Mouse (Mus musculus) embryonic facial prominence, embryonic 12.5 days (tissue): ENCODE data around the gene Ptprs. TPM values are rescaled to one million over a fixed set of nuclear protein-coding genes. Genes with fewer than 3 reads are reported as not detected.

ENCODE experiments used
- ATAC-seq: fragments of 200-750 bp; cut with Nextera tagmentation; 2 replicates; pipeline ENCODE4 v1.8.0; 2017; ENCODE audit not compliant: insufficient number of reproducible peaks, insufficient read depth, low FRiP score, low TSS enrichment
- H3K27ac ChIP-seq: fragments of 300-500 bp; sonication (generic); 2 replicates; pipeline ENCODE4 v1.5.1; 2016; ENCODE audit warnings: mild to moderate bottlenecking
- H3K27me3 ChIP-seq: fragments of 300-500 bp; sonication (generic); 2 replicates; pipeline ENCODE4 v1.6.1; 2016; ENCODE audit warnings: mild to moderate bottlenecking, moderate library complexity
- H3K36me3 ChIP-seq: fragments of 300-500 bp; sonication (generic); 2 replicates; pipeline ENCODE4 v1.6.1; 2016; ENCODE audit warnings: mild to moderate bottlenecking
- H3K4me1 ChIP-seq: fragments of 300-500 bp; sonication (generic); 2 replicates; pipeline ENCODE4 v1.6.1; 2016
- H3K4me2 ChIP-seq: fragments of 300-500 bp; sonication (generic); replicated peaks from 2 replicates; pipeline ENCODE4 v1.6.1; 2016; ENCODE audit warnings: mild to moderate bottlenecking, moderate library complexity
- H3K4me3 ChIP-seq: fragments of 300-500 bp; sonication (generic); 2 replicates; pipeline ENCODE4 v1.5.1; 2016; ENCODE audit warnings: mild to moderate bottlenecking
- H3K9ac ChIP-seq: fragments of 300-500 bp; sonication (generic); 2 replicates; pipeline ENCODE4 v1.6.1; 2016; ENCODE audit warnings: mild to moderate bottlenecking, moderate library complexity
- H3K9me3 ChIP-seq: fragments of 300-500 bp; sonication (generic); 2 replicates; pipeline ENCODE4 v1.6.1; 2016; ENCODE audit warnings: mild to moderate bottlenecking, moderate library complexity
- WGBS: fragments of 180-500 bp; shearing (Covaris S2); methylation state at CpG from one replicate; pipeline ENCODE4 v1.1.7; 2016; 5-methylcytosine and 5-hydroxymethylcytosine counted together
- polyA plus RNA-seq: library from polyadenylated mRNA; unstranded; fragments of >200 nt; fragmentation: Nextera tagmentation; extraction: Ambion mirVana; gene quantifications from 2 replicates; pipeline ENCODE4 v1.2.1, GENCODE M21; 2016

The Ptprs gene
- polyA plus RNA-seq, 1 experiment from 2014 or later = 158 TPM

DNA sequence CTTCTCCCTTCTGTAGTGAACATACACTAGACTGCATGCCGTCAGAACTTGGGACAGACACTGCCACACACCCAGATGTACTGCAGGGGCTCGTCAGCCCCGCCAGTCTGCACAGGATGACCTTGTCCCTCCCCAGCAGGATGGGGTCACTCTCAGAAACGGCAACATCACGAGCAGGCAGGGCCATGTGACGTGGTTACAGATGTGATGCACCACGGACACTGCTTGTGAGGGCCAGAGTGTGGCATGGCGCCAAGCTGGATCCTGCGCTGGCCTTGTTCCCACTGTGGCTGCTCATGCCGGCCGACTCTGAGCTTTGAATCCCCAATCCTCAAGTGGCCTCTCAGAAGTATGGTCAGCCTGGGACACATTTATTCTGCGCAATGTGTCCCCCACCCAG is 58.0 kb downstream of the Ptprs start:
- H3K9ac ChIP-seq = no peak overlapping the region
- ATAC-seq = no peak

DNA sequence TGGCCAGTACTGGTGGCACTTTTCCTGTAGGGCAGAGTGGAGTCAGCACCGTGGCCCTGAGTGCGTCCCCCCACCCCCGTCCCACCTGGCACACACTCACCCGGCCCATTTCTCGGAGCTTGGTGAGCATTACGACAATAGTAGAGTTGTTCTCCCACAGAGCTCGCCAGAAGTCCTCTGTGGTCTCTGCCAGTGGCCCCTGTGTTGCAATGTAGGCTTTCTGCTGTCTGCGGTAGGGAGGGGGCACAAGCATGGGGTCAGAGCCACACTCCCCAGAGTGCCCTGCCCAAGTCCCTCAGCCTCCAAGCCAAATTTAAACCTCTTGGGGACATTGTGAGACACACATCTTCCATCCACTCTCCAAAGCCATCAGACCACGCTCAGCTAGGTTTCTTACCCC is 61.5 kb downstream of the Ptprs start:
- Histone ChIP-seq H3K4me1 (peaks cover 5% of the 10 kb centered on the region), H3K4me3 (no peak overlapping the region), H3K36me3 (peaks cover 92% of the 10 kb centered on the region), H3K4me2 (no peak overlapping the region), H3K9ac (no peak overlapping the region), H3K27ac (no peak overlapping the region), H3K9me3 (no peaks in the 10 kb centered on the region), H3K27me3 (no peaks in the 10 kb centered on the region)
- WGBS = 89% methylated on average over 9 of the region's 9 CpGs
- no peak for ATAC-seq

More for the DNA sequence above, 58.0 kb downstream of the Ptprs start:
- no peaks in the 10 kb centered on the region for H3K9me3 ChIP-seq
- H3K4me2 ChIP-seq = no peak overlapping the region
- WGBS = 80% methylated on average over 12 of the region's 12 CpGs
- H3K4me3 ChIP-seq = no peak overlapping the region
- peaks cover 97% of the 10 kb centered on the region for H3K36me3 ChIP-seq
- no peak overlapping the region for H3K27ac ChIP-seq
- no peaks in the 10 kb centered on the region for H3K27me3 ChIP-seq
- no peaks in the 10 kb centered on the region for H3K4me1 ChIP-seq

DNA sequence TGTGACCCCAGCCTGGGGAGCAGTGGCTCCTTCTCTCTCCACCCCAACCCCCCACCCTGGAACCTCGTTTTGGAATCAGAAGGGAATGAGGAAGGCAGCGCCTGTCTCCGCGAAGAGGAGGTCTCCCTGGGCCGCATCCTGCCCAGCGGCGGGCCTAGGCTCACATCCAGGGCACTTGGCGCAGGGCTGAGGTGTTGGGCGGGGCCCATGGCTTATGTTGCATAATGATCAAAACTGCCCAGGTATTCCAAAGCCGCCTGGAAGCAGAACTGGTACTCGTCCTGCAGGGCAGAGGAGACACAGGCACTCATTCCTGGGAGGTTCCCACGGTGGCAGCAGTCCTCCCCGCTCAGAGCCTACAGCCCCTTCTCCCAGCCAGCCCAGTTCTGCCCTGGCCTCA is 63.2 kb downstream of the Ptprs start:
- Histone ChIP-seq H3K4me1 (peaks cover 11% of the 10 kb centered on the region), H3K4me3 (no peak overlapping the region), H3K4me2 (no peak overlapping the region), H3K27me3 (no peaks in the 10 kb centered on the region), H3K27ac (no peak overlapping the region), H3K9me3 (no peaks in the 10 kb centered on the region), H3K36me3 (peaks cover 75% of the 10 kb centered on the region), H3K9ac (no peak overlapping the region)
- WGBS = 83% methylated on average over 13 of the region's 13 CpGs
- ATAC-seq = no peak

DNA sequence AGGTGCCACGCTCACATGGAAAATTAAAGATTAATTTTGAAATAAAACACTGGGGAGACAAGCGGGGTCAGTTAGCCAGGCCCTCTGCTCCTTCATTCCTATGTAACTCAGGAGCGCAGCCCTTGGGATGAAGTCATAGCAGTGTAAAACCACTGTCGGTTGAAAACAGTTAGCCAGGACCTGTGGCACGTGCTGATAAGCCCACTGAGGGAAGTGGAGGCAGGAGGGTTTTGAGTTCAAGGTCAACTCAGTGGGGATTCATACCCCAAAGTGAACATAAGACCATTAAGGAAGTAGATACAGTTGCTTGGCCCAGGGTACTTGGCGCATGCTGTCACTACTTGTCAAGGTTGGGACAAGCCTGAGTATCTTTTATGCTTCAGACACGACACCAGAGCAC is 64.8 kb downstream of the Ptprs start:
- Histone ChIP-seq H3K9me3 (no peaks in the 10 kb centered on the region), H3K27ac (no peak overlapping the region), H3K4me2 (no peak overlapping the region), H3K9ac (no peak overlapping the region), H3K36me3 (peaks cover 59% of the 10 kb centered on the region), H3K27me3 (no peaks in the 10 kb centered on the region), H3K4me3 (no peak overlapping the region), H3K4me1 (peaks cover 24% of the 10 kb centered on the region)
- ATAC-seq = no peak
- WGBS = 95% methylated on average over 7 of the region's 7 CpGs

DNA sequence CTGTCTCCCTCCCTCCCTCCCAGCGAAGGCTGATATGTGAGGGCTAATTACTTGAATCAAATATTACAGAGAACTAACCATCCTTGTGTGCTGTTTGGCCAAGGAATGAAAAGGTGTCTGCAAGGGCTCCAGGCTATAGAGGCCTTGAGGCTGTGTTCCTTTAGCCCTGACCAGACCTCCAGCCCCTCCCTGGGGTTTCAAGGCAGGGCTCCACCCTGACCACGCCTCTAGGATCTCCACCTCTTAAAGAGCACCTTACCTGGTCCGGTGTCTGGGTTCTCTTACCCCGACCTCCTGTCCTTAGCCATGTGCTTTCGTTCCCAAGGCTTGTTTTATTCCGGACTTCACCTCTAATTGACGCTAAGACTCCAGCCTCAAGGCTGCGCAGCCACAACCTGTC is 66.5 kb downstream of the Ptprs start:
- Histone ChIP-seq H3K4me2 (no peak overlapping the region), H3K9ac (no peak overlapping the region), H3K36me3 (peaks cover 46% of the 10 kb centered on the region), H3K27me3 (no peaks in the 10 kb centered on the region), H3K27ac (peak overlapping the region; percentile 14; the same call in 1 of the 2 replicates), H3K9me3 (no peaks in the 10 kb centered on the region), H3K4me1 (peaks cover 29% of the 10 kb centered on the region), H3K4me3 (no peak overlapping the region)
- WGBS = 26% methylated on average over 8 of the region's 8 CpGs
- no peak for ATAC-seq

DNA sequence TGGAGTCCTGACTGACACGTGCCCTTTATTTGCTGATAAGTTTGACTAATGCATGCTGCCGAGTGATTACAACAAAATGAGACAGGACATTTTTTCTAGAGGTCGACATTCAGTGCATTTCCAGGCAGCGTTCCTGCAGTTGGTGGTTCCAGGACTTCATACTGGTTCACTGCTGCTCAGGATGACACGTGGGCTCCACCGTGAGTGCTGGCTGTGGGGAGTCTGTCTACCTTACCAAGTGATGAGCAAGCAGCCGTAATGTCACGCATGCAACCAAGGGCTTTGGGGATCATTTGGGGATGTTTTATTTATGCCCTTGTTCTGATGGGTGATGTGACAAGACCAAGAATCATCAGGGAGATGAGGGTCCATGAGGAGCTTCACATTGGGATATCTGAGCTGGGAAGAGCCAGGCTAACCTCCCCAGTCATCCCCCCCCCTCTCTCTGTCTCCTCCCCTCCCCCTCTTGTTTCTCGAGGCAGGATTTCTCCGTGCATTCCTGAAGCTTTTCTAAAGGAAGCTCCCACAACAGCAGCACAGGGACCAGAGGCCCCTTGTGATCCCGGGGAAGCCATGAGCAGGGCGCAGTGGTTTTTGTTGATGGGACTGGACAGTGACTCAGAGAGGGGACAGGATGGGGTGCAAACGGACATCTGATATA is 67.2 kb downstream of the Ptprs start:
- Histone ChIP-seq H3K9me3 (no peaks in the 10 kb centered on the region), H3K4me1 (peaks cover 29% of the 10 kb centered on the region), H3K27ac (peak overlapping the region; percentile 14; the same call in 1 of the 2 replicates), H3K36me3 (peaks cover 43% of the 10 kb centered on the region), H3K27me3 (no peaks in the 10 kb centered on the region), H3K4me3 (no peak overlapping the region), H3K4me2 (no peak overlapping the region), H3K9ac (no peak overlapping the region)
- ATAC-seq = no peak
- 50% methylated on average over 13 of the region's 13 CpGs for WGBS

DNA sequence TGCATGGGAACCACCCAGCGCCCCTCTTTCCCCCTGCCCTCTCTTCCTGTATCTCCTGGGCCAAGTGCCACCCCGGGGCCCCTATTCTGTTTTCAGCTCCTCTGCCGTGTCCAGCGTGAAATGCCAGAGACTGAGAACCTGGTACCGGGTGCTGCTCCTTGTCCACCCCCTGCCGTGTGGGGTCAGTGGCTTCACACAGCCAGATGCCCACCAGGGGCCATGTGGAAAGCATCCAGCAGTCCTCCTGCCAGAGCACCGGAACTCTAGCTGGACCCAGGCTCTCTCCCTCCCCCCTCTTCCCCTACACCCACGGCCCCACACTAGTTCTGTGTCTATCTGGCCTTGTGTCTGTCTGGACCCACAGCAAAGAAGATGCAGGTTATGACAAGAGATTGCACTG is 68.9 kb downstream of the Ptprs start:
- 47% methylated on average over 8 of the region's 8 CpGs for WGBS
- no peaks in the 10 kb centered on the region for H3K9me3 ChIP-seq
- H3K27me3 ChIP-seq = no peaks in the 10 kb centered on the region
- H3K36me3 ChIP-seq = peaks cover 41% of the 10 kb centered on the region
- H3K4me3 ChIP-seq = no peak overlapping the region
- H3K27ac ChIP-seq = peak overlapping the region; percentile 59
- no peak for ATAC-seq
- no peak overlapping the region for H3K4me2 ChIP-seq
- peaks cover 29% of the 10 kb centered on the region for H3K4me1 ChIP-seq
- no peak overlapping the region for H3K9ac ChIP-seq

DNA sequence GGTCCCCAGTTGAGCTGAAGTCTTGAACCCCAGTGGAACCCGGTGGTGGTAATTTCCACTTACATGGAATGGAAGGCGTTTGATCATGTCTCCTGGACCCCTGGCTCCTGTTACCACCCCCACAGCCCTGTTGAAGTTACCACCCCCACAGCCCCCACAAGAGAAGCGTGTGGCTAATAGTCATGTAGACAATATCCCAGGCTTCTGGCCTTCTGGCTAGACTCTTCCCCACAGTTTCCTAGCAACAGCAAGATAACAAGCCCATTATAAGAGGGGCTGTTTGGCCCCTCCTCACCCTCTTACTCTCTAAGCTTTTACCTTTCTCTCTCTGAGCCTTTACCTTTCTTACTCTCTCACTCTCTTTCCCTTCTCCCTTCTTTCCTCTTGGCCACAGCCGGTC is 69.4 kb downstream of the Ptprs start:
- H3K4me2 ChIP-seq = no peak overlapping the region
- no peak overlapping the region for H3K9ac ChIP-seq
- H3K4me1 ChIP-seq = peaks cover 29% of the 10 kb centered on the region
- H3K27me3 ChIP-seq = no peaks in the 10 kb centered on the region
- 64% methylated on average over 4 of the region's 4 CpGs for WGBS
- ATAC-seq = no peak
- peaks cover 41% of the 10 kb centered on the region for H3K36me3 ChIP-seq
- no peaks in the 10 kb centered on the region for H3K9me3 ChIP-seq
- peak overlapping the region; percentile 59 for H3K27ac ChIP-seq
- no peak overlapping the region for H3K4me3 ChIP-seq

DNA sequence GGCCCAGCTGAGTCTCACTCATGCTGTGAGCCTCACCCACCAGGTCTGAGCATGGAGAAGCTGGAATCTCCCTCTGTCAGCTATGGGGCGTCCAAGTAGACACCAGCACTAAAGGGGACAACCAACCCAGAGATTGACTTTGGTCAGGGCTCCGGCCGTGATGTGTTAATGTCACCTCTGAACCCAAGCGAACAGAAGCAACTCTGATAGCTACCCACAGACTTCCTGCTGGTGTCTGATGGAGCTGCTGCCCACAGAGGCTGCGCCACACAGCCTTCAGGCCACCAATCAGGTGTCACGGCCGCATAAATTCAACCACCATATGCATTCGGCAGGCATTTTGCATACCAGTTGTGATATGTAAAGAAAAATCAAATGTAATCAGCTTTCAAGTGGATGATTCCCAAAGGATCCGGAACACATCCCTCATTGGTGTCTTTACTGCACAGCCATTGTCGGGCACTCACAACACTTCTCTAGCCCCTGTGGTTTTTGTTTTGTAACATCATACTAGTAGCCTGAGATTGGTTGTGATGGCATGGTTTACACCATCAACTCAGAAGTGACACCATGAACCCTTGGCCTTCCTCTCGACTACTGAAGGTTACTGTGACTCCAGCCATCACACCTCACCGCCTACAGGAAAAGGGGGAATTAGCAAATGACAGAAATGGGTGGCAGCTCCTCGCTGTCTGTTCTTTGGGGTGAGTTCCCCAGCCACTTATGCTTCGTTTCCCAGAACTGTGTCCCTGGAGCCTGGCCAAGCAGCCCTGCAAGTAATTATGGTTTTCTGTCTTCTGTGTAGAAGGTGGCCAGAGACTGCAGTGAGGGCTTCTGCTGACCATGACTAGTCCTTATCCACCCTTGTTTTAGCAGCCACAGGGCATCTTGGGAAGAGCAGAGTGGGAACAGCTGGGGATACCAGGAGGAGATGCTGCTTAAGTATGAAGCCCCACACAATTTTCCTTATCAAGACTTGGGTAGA is 70.1 kb downstream of the Ptprs start:
- Histone ChIP-seq H3K4me1 (peaks cover 29% of the 10 kb centered on the region), H3K27ac (peak overlapping the region; percentile 59), H3K9me3 (no peaks in the 10 kb centered on the region), H3K4me2 (no peak overlapping the region), H3K36me3 (peaks cover 41% of the 10 kb centered on the region), H3K9ac (no peak overlapping the region), H3K27me3 (no peaks in the 10 kb centered on the region), H3K4me3 (no peak overlapping the region)
- WGBS = 80% methylated on average over 14 of the region's 14 CpGs
- no peak for ATAC-seq

DNA sequence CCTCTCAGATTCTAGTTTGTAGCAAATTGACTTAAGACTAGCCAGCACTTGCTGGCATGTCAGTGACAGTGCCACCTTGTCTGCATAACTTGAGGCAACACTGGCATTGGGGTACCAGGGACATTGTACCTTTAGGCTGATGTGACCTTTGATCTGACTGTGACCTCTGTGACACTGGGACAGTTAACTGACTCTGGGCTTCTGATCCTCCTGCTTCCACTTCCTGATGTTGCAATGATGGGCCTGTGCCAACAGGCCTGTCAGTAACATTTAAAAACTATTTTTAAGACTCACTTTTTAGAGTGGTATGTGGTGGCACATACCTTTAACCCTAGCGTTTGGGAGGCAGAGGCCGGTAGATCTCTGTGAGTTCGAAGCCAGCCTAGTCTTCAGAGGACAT is 70.9 kb downstream of the Ptprs start:
- ATAC-seq = no peak
- no peaks in the 10 kb centered on the region for H3K27me3 ChIP-seq
- H3K36me3 ChIP-seq = peaks cover 44% of the 10 kb centered on the region
- H3K27ac ChIP-seq = no peak overlapping the region
- no peak overlapping the region for H3K4me2 ChIP-seq
- H3K9me3 ChIP-seq = no peaks in the 10 kb centered on the region
- WGBS = 87% methylated on average over 3 of the region's 3 CpGs
- H3K9ac ChIP-seq = no peak overlapping the region
- no peak overlapping the region for H3K4me3 ChIP-seq
- H3K4me1 ChIP-seq = peaks cover 29% of the 10 kb centered on the region

DNA sequence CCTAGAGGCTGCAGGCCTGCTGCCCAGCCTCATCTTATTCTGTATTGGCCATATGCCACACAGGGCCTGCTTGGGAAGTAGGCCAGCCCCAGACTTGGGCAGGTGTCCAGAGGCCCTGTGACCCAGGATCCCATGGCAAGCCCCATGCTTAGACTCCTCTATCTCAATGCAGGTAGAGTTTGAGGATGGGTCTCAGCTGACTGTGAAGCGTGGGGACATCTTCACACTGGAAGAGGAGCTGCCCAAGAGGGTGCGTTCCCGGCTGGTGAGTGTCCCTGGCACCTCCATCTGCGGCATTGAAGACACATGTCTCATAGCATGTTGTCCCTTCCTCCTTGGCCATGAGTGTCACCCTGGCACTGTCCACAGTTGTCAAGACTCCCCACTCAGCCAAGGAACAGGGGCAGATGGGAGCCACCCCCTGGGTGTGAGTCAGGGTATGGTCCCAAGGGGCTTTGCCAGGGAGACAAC is 75.2 kb downstream of the Ptprs start:
- Histone ChIP-seq H3K36me3 (peaks cover 86% of the 10 kb centered on the region), H3K27me3 (no peaks in the 10 kb centered on the region), H3K9ac (no peak overlapping the region), H3K4me3 (no peak overlapping the region), H3K4me1 (0 out of 2 replicates have a peak, but pooled peaks cover 2% of the 10 kb centered on the region), H3K27ac (no peak overlapping the region; the same call in 1 of the 2 replicates), H3K4me2 (no peak overlapping the region), H3K9me3 (no peaks in the 10 kb centered on the region)
- 95% methylated on average over 4 of the region's 4 CpGs for WGBS
- no peak for ATAC-seq

DNA sequence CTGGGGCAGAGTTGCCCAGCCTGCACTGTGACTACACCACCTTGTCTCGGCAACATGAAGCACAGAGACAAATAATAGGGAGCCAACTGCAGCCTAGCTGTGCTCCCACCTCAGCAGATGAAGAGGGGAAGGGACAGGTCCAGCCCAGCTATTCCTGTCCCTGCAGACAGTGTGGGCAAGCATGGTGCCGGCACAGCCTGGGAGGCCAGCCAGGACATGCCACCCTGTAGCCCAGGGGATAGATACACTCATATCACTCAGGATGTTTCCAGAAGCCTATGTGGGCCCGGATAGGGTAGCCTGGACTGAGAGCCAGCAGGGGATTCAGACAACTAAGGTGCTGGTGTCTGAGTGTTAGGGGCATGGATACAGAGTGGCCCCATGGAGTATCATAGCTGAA is 76.1 kb downstream of the Ptprs start:
- ATAC-seq = no peak
- Histone ChIP-seq H3K4me2 (no peak overlapping the region), H3K9me3 (no peaks in the 10 kb centered on the region), H3K27me3 (no peaks in the 10 kb centered on the region), H3K9ac (no peak overlapping the region), H3K4me3 (no peak overlapping the region), H3K36me3 (peaks cover 94% of the 10 kb centered on the region), H3K27ac (no peak overlapping the region), H3K4me1 (no peaks in the 10 kb centered on the region)
- WGBS = 92% methylated on average over 3 of the region's 3 CpGs
